Comparison of ENCODE assay signal across 8 mouse cellular contexts in genomic region chr10:18430973-18431372, GRCm38 (mm10).
A peak's percentile ranks its signal among the peaks of the same experiment; 100 is the strongest.
DNase-seq lines count a peak whose midpoint lies in the region; ATAC-seq lines count a peak whose summit lies in the region.

No protein-coding gene starts in this region.

- peak overlapping the region; percentile 68 for H3K27ac ChIP-seq in hindbrain, embryonic 15.5 days (replicated peaks)

- peak overlapping the region; percentile 45 for H3K9ac ChIP-seq in hindbrain, embryonic 15.5 days

- peak; percentile 85 for ATAC-seq in hindbrain, embryonic 15.5 days (ENCODE audit: low FRiP score, low read depth)

- peaks cover 29% of the 10 kb centered on the region for H3K4me1 ChIP-seq in hindbrain, embryonic 15.5 days (replicated peaks)

- DNase-seq in Muller cell, postnatal 12 days (ENCODE audit: inconsistent ontology term), result peak; percentile 77
- DNase-seq in cerebellum, postnatal 4 days (ENCODE audit: low spot score in 2 of 2), result peak; percentile 38 to 58
- peak; percentile 77 to 85 for DNase-seq in gastrocnemius, adult 8-10 months (ENCODE audit: low spot score in 2 of 2)
- peak; percentile 38 to 51 for DNase-seq in left cerebral cortex, adult 18-20 months (ENCODE audit: low spot score in 2 of 2)
- peak; percentile 84 for DNase-seq in lung, postnatal 36 days
- peak; percentile 57 for DNase-seq in retina, postnatal 1 day
- DNase-seq in urinary bladder, postnatal 4 days (ENCODE audit: low spot score in 2 of 2), result peak; percentile 76 to 80

- H3K27me3 ChIP-seq in hindbrain, embryonic 15.5 days, result no peaks in the 10 kb centered on the region

- H3K4me3 ChIP-seq in hindbrain, embryonic 15.5 days, result peak overlapping the region; percentile 39

- WGBS in hindbrain, embryonic 15.5 days, result 1% methylated on average over 18 of the region's 18 CpGs

- H3K36me3 ChIP-seq in hindbrain, embryonic 15.5 days, result peaks cover 8% of the 10 kb centered on the region

- no peaks in the 10 kb centered on the region for H3K9me3 ChIP-seq in hindbrain, embryonic 15.5 days

- peak overlapping the region; percentile 62 for H3K4me2 ChIP-seq in hindbrain, embryonic 15.5 days

Comparison
In these comparisons a context has a peak if more than half of its experiments do, and no peak if none do; other contexts are left out.
1. Peak in every context shown above with its lines: DNase-seq, ATAC-seq, H3K4me3 ChIP-seq and H3K27ac ChIP-seq.